Mouse (Mus musculus) stomach, postnatal 0 days (tissue): ENCODE data around the gene Wnt2b. TPM values are rescaled to one million over a fixed set of nuclear protein-coding genes. Genes with fewer than 3 reads are reported as not detected.
A peak's percentile ranks its signal among the peaks of the same experiment; 100 is the strongest.

Experiments used
- ATAC-seq: fragments of 200-750 bp; cut with Nextera tagmentation; 2 replicates; pipeline ENCODE4 v1.8.0; 2017; ENCODE audit not compliant: low FRiP score, low TSS enrichment
- DNase-seq: peaks from one replicate; pipeline ENCODE4 v3.0.0-alpha.2; 2016; ENCODE audit warnings: low spot score
- H3K27ac ChIP-seq: fragments of 300-500 bp; sonication (generic); replicated peaks from 2 replicates; pipeline ENCODE4 v1.5.1; 2014; ENCODE audit warnings: mild to moderate bottlenecking, control low read depth
- H3K27me3 ChIP-seq: fragments of 300-500 bp; sonication (generic); 2 replicates; pipeline ENCODE4 v1.6.1; 2014; ENCODE audit warnings: low read length; ENCODE audit not compliant: control insufficient read depth, insufficient read depth
- H3K36me3 ChIP-seq: fragments of 300-500 bp; sonication (generic); 2 replicates; pipeline ENCODE4 v1.6.1; 2014; ENCODE audit warnings: low read length, mixed read lengths; ENCODE audit not compliant: control insufficient read depth, insufficient read depth
- H3K4me1 ChIP-seq: fragments of 300-500 bp; sonication (generic); replicated peaks from 2 replicates; pipeline ENCODE4 v1.6.1; 2014; ENCODE audit warnings: antibody characterized with exemption; ENCODE audit not compliant: control insufficient read depth, insufficient read depth
- H3K4me2 ChIP-seq: fragments of 300-500 bp; sonication (generic); replicated peaks from 2 replicates; pipeline ENCODE4 v1.6.1; 2014; ENCODE audit warnings: low read depth, mild to moderate bottlenecking, control low read depth, moderate library complexity
- H3K4me3 ChIP-seq: fragments of 300-500 bp; sonication (generic); 2 replicates; pipeline ENCODE4 v1.5.1; 2014; ENCODE audit warnings: low read depth, low read length, control low read depth
- H3K9ac ChIP-seq: fragments of 300-500 bp; sonication (generic); 2 replicates; pipeline ENCODE4 v1.6.1; 2014; ENCODE audit warnings: mild to moderate bottlenecking, low read length, control low read depth, mixed read lengths
- H3K9me3 ChIP-seq: fragments of 300-500 bp; sonication (generic); 2 replicates; pipeline ENCODE4 v1.6.1; 2016; ENCODE audit warnings: low read length; ENCODE audit not compliant: control insufficient read depth
- CTCF ChIP-seq: IDR thresholded peaks from 2 replicates; pipeline ENCODE4 v1.5.1; 2016; ENCODE audit warnings: antibody characterized with exemption, low read depth, mild to moderate bottlenecking, moderate library complexity
- EP300 ChIP-seq: optimal IDR thresholded peaks from 2 replicates; pipeline ENCODE3; 2016; ENCODE audit warnings: antibody characterized with exemption
- WGBS: fragments of 180-500 bp; shearing (Covaris S2); extraction: QIAGEN DNeasy Blood & Tissue Kit; methylation state at CpG from one replicate; pipeline ENCODE4 v1.1.7; 2014; 5-methylcytosine and 5-hydroxymethylcytosine counted together
- polyA plus RNA-seq: library from polyadenylated mRNA; unstranded; fragments of >200 nt; fragmentation: Nextera tagmentation; extraction: Ambion mirVana; gene quantifications from 2 replicates; pipeline ENCODE4 v1.2.1, GENCODE M21; 2015

Gene Wnt2b
- polyA plus RNA-seq, 1 experiment from 2014 or later = 1.3 TPM

DNA sequence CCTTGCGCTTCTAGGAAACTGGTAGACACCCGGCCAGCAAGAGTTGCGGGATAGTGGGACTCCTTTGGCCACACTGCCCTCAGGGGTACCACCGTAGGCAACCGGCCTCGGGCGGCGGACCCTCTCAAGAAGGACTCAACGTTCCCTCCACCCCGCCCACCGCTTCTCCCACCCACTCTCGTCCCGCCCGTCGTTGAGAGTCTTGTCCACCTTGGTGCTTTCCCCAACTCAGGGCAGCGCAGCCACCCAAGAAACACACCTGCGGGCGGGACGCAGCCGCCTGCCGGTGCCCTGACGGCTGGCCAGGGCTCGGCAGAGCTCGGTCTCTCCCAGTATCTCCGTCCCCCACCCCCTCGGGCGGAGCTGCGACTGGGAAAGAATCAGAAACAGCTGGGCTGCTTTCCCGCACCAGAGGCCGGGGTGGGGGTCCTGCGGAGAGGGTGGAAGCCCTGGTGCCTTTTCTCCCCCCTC lies 455 bp upstream of the Wnt2b start:
- WGBS = 2% methylated on average over 31 of the region's 31 CpGs
- peaks cover 2% of the 10 kb centered on the region; the same call in 1 of the 2 replicates for H3K4me1 ChIP-seq

DNA sequence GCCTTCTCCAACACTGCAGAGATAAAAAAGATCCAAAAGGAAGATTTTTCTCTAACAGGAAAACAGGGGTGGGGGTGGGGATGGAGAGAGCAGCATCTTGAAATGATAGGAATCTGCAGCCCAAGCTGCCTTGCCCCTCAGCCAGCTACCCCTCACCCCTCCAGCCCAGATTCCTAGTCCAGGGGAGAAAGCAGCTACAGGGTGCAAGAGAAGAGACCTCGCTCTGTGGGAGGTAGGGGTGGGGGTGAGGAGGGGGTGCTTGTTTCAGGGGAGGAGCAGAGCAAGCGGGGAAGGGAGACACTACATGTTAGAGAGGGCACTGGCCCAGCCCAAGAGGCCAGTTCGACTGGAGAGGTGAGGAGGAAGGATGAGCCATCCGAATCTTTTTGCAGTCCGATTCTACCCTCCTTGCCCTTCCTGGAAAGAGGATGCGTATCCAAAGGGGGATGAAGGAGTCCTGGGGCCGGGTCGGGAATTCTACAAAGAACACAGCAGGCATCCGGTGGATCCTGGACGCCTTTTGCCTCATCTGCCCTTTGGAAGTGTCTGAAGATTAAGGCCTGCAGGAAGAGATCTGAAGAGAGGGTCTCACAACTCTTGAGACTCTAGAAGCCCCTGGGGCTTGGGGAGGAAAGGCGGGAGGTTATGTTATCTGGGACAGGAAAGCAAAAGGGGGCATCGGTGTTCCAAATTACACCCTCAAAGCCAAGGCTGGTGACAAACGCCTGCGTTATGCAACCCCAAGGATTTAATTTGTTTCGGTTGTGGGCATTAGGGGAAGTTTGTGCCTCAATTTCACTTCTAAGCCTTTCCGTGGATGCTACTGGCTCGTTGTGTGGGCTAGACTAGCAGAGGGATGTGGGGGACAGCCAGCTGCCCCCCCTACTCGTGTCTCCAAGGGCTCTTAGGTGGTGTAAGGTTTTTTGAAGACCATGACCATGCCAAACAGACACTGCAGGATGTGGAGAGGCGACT lies 1.4 kb downstream of the Wnt2b start:
- 31% methylated on average over 19 of the region's 19 CpGs for WGBS
- Histone ChIP-seq H3K9ac (0 out of 2 replicates have a peak overlapping the region, but pooled peaks have one; percentile 59), H3K4me1 (peaks cover 2% of the 10 kb centered on the region; the same call in 1 of the 2 replicates)

More for the DNA sequence above, 455 bp upstream of the Wnt2b start:
- Histone ChIP-seq H3K4me3 (peak overlapping the region; percentile 51), H3K27me3 (no peaks in the 10 kb centered on the region), H3K9me3 (no peaks in the 10 kb centered on the region), H3K9ac (peak overlapping the region; percentile 59), H3K27ac (0 out of 2 replicates have a peak overlapping the region, but pooled peaks have one; percentile 18), H3K4me2 (peak overlapping the region; percentile 85), H3K36me3 (no peaks in the 10 kb centered on the region)
- peak; percentile 68 for DNase-seq
- ATAC-seq = peak; percentile 45; the same call in 1 of the 2 replicates
- TF ChIP-seq EP300 (no peak), CTCF (0 out of 2 replicates have a peak, but pooled peaks have one; percentile 23)

DNA sequence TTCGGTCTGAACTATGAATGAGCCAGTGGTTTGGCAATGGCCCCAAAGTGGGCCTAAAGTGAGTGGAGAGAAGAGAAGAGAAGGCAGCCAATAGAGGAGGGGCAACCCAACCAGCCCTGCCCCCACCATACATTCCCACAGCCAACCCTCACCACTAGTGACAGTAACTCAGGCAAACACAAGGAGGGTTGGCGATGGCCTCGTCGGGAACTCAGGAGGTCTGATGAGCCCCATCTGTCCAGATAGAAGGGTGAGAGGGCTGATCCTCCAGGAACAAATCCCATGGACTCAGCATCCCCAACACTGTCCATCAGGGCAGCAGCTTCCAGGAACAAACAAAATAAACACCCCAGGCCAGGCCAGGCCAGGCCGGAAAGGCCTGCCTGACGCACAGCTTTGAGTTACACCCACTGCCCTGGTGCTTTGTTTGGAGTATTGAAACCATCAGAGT lies 5.6 kb downstream of the Wnt2b start:
- 59% methylated on average over 6 of the region's 6 CpGs for WGBS
- no peaks in the 10 kb centered on the region for H3K27me3 ChIP-seq
- H3K4me1 ChIP-seq = no peaks in the 10 kb centered on the region
- H3K36me3 ChIP-seq = no peaks in the 10 kb centered on the region
- ATAC-seq (peak; percentile 54; the same call in 1 of the 2 replicates), DNase-seq (no peak)
- H3K4me3 ChIP-seq = no peak overlapping the region
- H3K9me3 ChIP-seq = no peaks in the 10 kb centered on the region
- TF ChIP-seq EP300 = no peak
- TF ChIP-seq CTCF = no peak
- no peak overlapping the region for H3K4me2 ChIP-seq
- H3K27ac ChIP-seq = peak overlapping the region; percentile 46; the same call in 1 of the 2 replicates
- no peak overlapping the region for H3K9ac ChIP-seq

More for the DNA sequence above, 1.4 kb downstream of the Wnt2b start:
- peak overlapping the region; percentile 85 for H3K4me2 ChIP-seq
- no peaks in the 10 kb centered on the region for H3K27me3 ChIP-seq
- no peak for TF ChIP-seq CTCF
- TF ChIP-seq EP300 = no peak
- H3K27ac ChIP-seq = no peak overlapping the region
- DNase-seq = peak; percentile 14
- H3K4me3 ChIP-seq = peak overlapping the region; percentile 16; the same call in 1 of the 2 replicates
- H3K36me3 ChIP-seq = no peaks in the 10 kb centered on the region
- H3K9me3 ChIP-seq = no peaks in the 10 kb centered on the region
- ATAC-seq = no peak

- H3K4me1 ChIP-seq = no peaks in the 10 kb centered on the region
These were observed 7.2 kb downstream of the Wnt2b start for GRCm38 (mm10) chr3:104954551-104954950.

DNA sequence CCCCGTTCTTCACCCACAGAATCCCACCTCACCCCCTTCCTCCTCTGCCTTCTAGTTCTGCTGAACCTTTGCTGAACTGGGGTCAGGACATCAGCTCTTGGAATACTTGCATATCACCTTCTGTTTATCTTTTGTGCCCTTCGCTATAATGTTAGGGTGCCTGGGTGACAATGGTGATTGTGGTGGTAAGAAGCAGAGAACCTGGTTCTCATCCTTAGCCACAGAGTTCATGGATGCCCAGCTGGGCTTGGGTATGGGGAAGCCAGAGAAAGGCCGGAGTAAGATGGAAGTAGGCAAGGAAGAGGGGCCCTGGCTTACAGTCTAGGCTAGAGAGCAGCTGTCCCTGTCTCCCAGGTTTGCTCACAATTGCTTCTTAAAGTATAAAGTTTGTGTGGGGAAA lies 7.6 kb downstream of the Wnt2b start:
- ATAC-seq (no peak), DNase-seq (no peak)
- Histone ChIP-seq H3K9me3 (no peaks in the 10 kb centered on the region), H3K4me1 (no peaks in the 10 kb centered on the region), H3K27me3 (no peaks in the 10 kb centered on the region), H3K27ac (no peak overlapping the region), H3K4me3 (no peak overlapping the region), H3K36me3 (peaks cover 10% of the 10 kb centered on the region; the same call in 1 of the 2 replicates), H3K9ac (no peak overlapping the region), H3K4me2 (no peak overlapping the region)
- TF ChIP-seq EP300 (no peak), CTCF (no peak)
- 86% methylated on average over 3 of the region's 3 CpGs for WGBS

More at GRCm38 (mm10) chr3:104954551-104954950, 7.2 kb downstream of the Wnt2b start:
- Histone ChIP-seq H3K27ac (no peak overlapping the region), H3K36me3 (peaks cover 9% of the 10 kb centered on the region; the same call in 1 of the 2 replicates), H3K9ac (no peak overlapping the region), H3K9me3 (no peaks in the 10 kb centered on the region), H3K4me3 (no peak overlapping the region), H3K27me3 (no peaks in the 10 kb centered on the region), H3K4me2 (no peak overlapping the region)
- TF ChIP-seq EP300 (no peak), CTCF (no peak)
- WGBS = 96% methylated on average over 14 of the region's 15 CpGs
- DNase-seq (no peak), ATAC-seq (no peak)
